Mouse (Mus musculus): ENCODE measurements around the gene Rpl37a.

DNA sequence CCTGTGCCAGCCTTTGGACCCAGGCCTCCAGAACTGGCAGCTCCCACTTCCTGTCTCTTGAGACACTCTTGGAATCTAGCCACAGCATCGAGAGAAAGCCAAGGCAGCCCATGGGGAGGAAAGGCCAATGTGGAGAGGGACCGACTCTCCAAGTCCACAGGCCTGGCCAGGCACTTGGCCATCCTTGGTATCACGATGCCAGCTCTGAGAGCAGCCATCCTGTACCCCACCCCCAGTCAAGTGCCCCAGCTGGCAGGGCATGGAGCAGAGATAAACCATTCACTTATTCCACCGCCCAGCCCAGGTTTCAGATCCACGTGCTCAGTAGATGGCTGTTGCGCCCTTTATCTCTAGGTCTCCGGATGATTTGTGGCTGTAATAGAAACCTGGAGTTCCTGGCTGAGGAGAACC lies 40.3 kb downstream of the Rpl37a start:
- TF ChIP-seq CTCF (IDR thresholded peaks at IDR 0.05; ENCODE audit: insufficient read depth, low read depth, low read length) (no peak), POLR2A (IDR thresholded peaks at IDR 0.05; ENCODE audit: insufficient read depth, low read depth, low read length) (no peak)
